Mouse (Mus musculus) left cerebral cortex, postnatal 4 days (tissue): Measurements from ENCODE around the gene Lgals4. TPM values are rescaled to one million over a fixed set of nuclear protein-coding genes. Genes with fewer than 3 reads are reported as not detected.

Source experiments
- DNase-seq: peaks from one replicate; pipeline ENCODE4 v3.0.0-alpha.2; 2022
- intact Hi-C: fragments of 180-260 bp; cut with DNase I; formaldehyde crosslinking; loops from one replicate; pipeline ENCODE4 v1.15.1; 2025
- total RNA-seq, 2 experiments: library from RNA; stranded (reverse); gene quantifications; 2 replicates each; pipeline ENCODE4 v1.2.3; 2021

Gene Lgals4
- total RNA-seq, 2 experiments from 2014 or later = 3.6 to 4.6 TPM

DNA sequence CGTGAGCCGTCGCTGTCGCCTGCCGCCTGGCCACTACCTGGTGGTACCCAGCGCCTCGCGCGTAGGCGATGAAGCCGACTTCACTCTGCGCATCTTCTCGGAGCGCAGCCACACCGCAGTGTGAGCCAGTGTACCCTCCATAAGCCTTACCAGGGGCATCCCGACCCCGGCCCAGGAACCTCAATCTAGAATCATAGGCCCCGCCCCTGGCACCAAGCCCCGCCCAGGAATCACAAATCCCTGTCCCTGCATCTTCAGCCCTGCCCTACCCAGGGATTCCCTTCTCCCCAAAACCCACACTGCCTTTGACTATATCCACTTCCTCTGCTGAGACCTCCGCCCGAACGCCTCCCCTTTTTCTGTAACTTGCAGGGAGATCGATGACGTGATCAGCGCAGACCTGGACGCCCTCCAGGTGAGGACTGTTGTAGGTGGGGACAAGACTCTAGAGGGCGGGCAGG is 55.1 kb downstream of the Lgals4 start:
- intact Hi-C loops = loop anchor here (10.0 kb wide), 1 partner anchor 54 kb away; the partner anchor contains the start of gene Lgals4
- DNase-seq = no peak

Other genes starting within 250 kb of the Lgals4 start
- 10 to 100 TPM; 67.9 to 70.0 TPM for gene Samd4b, start 235.7 kb upstream of the Lgals4 start, total RNA-seq
- 10 to 100 TPM; 11.6 to 11.9 TPM for gene Pak4, start 235.7 kb upstream of the Lgals4 start, total RNA-seq
- gene Acp7, start 202.5 kb upstream of the Lgals4 start, total RNA-seq = under 1 TPM; 0.18 to 0.89 TPM
- 10 to 100 TPM; 20.1 to 22.8 TPM for gene Fbxo27, start 141.0 kb upstream of the Lgals4 start, total RNA-seq
- gene Fbxo17, start 117.0 kb upstream of the Lgals4 start, total RNA-seq = 1 to 10 TPM; 2.9 to 3.7 TPM
- 10 to 100 TPM; 41.1 to 41.6 TPM for gene Mrps12, start 92.0 kb upstream of the Lgals4 start, total RNA-seq
- gene Sars2, start 91.9 kb upstream of the Lgals4 start, total RNA-seq = 10 to 100 TPM; 11.9 to 13.3 TPM
- gene Ccer2, start 77.7 kb upstream of the Lgals4 start, total RNA-seq = under 1 TPM in 1 of 2 experiments, not detected in 1; 0.68 TPM
- gene Sirt2, start 67.1 kb upstream of the Lgals4 start, total RNA-seq = 10 to 100 TPM; 91.5 to 99.9 TPM
- gene Nfkbib, start 66.3 kb upstream of the Lgals4 start, total RNA-seq = 10 to 100 TPM; 35.3 to 35.6 TPM
- 1 to 10 TPM; 1.5 to 1.6 TPM for gene Rinl, start 44.9 kb upstream of the Lgals4 start, total RNA-seq
- 100 to 1,000 TPM; 572 to 576 TPM for gene Hnrnpl, start 25.3 kb upstream of the Lgals4 start, total RNA-seq
- gene Ech1, start 8.6 kb upstream of the Lgals4 start, total RNA-seq = 10 to 100 TPM; 45.3 to 45.9 TPM
- 1 to 10 TPM; 2.3 to 3.7 TPM for gene Lgals7, start 30.0 kb downstream of the Lgals4 start, total RNA-seq
- gene Capn12, start 47.6 kb downstream of the Lgals4 start, total RNA-seq = under 1 TPM; 0.18 to 0.52 TPM
- gene Actn4, start 128.5 kb downstream of the Lgals4 start, total RNA-seq = 100 to 1,000 TPM; 129 to 134 TPM
- gene Eif3k, start 148.0 kb downstream of the Lgals4 start, total RNA-seq = 100 to 1,000 TPM; 212 to 213 TPM
- 10 to 100 TPM; 12.9 to 14.7 TPM for gene Map4k1, start 148.2 kb downstream of the Lgals4 start, total RNA-seq